Mouse (Mus musculus) bone marrow macrophage, adult 2 months (primary cell): Measurements from ENCODE around the gene Prrt3.

Source experiments
- CTCF ChIP-seq: IDR thresholded peaks from 2 replicates; pipeline ENCODE4 v1.5.1; 2012; ENCODE audit warnings: low read depth, mild to moderate bottlenecking, low read length, moderate library complexity
- POLR2A ChIP-seq: IDR thresholded peaks from 2 replicates; pipeline ENCODE4 v1.6.1; 2012; ENCODE audit warnings: mild to moderate bottlenecking, low read depth, low read length, borderline replicate concordance

DNA sequence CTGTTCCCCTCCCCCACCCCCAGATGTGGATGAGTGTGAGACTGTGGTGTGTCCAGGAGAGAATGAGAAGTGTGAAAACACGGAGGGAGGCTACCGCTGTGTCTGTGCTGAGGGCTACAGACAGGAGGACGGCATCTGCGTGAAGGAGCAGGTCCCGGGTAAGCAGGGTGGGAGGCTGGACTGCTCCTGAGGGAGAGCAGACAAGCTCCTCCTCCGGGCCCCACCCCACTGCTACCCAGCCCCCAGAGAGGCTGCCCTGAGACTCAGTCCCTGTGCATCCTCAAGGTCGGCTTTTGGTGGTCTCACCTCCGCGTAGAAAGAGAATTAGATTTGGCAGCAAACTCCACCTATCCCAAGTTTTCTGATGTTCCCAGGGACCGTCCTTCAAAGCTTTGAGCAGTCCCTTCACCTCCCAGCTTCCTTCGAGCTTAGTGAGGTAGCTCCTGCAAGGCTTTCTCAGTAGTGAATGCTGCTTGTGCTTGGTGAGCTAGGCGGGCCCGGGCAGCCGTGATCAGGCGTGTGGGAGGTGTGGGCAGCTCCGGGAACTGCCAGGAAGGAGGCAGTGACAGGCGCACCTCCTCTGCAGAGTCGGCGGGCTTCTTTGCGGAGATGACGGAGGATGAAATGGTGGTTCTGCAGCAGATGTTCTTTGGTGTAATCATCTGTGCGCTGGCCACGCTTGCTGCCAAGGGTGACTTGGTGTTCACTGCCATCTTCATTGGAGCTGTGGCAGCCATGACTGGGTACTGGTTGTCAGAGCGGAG lies 9.4 kb downstream of the Prrt3 start:
- TF ChIP-seq CTCF (no peak), POLR2A (no peak)
